Mouse (Mus musculus) neural tube, embryonic 11.5 days (tissue): Measurements from ENCODE around the gene Tmem186. TPM values are rescaled to one million over a fixed set of nuclear protein-coding genes. Genes with fewer than 3 reads are reported as not detected.

Experiments
- ATAC-seq: fragments of 200-750 bp; cut with Nextera tagmentation; 2 replicates; pipeline ENCODE4 v1.8.0; 2017; ENCODE audit warnings: moderate number of reproducible peaks, mild to moderate bottlenecking, moderate TSS enrichment, moderate library complexity; ENCODE audit not compliant: insufficient read depth, low FRiP score, low TSS enrichment
- DNase-seq: peaks from one replicate; pipeline ENCODE4 v3.0.0-alpha.2; 2015; ENCODE audit warnings: low spot score
- H3K27ac ChIP-seq: fragments of 300-500 bp; sonication (generic); 2 replicates; pipeline ENCODE4 v1.5.1; 2014; ENCODE audit warnings: low read depth, mild to moderate bottlenecking, low read length
- H3K27me3 ChIP-seq: fragments of 300-500 bp; sonication (generic); 2 replicates; pipeline ENCODE4 v1.6.1; 2014; ENCODE audit warnings: mild to moderate bottlenecking, low read length, mixed read lengths; ENCODE audit not compliant: control insufficient read depth, insufficient read depth
- H3K36me3 ChIP-seq: fragments of 300-500 bp; sonication (generic); 2 replicates; pipeline ENCODE4 v1.6.1; 2014; ENCODE audit warnings: mild to moderate bottlenecking, low read length, moderate library complexity, mixed read lengths; ENCODE audit not compliant: control insufficient read depth, insufficient read depth
- H3K4me1 ChIP-seq: fragments of 300-500 bp; sonication (generic); 2 replicates; pipeline ENCODE4 v1.6.1; 2014; ENCODE audit warnings: low read length, mixed read lengths; ENCODE audit not compliant: control insufficient read depth, insufficient read depth
- H3K4me2 ChIP-seq: fragments of 300-500 bp; sonication (generic); 2 replicates; pipeline ENCODE4 v1.6.1; 2014; ENCODE audit warnings: low read depth, mild to moderate bottlenecking, moderate library complexity
- H3K4me3 ChIP-seq: fragments of 300-500 bp; sonication (generic); 2 replicates; pipeline ENCODE4 v1.5.1; 2014; ENCODE audit warnings: low read depth, low read length
- H3K9ac ChIP-seq: fragments of 300-500 bp; sonication (generic); 2 replicates; pipeline ENCODE4 v1.6.1; 2014; ENCODE audit warnings: mild to moderate bottlenecking, low read length
- H3K9me3 ChIP-seq: fragments of 300-500 bp; sonication (generic); 2 replicates; pipeline ENCODE4 v1.6.1; 2016; ENCODE audit warnings: low read length; ENCODE audit not compliant: control insufficient read depth
- WGBS: fragments of 180-500 bp; shearing (Covaris S2); extraction: QIAGEN DNeasy Blood & Tissue Kit; methylation state at CpG from one replicate; pipeline ENCODE4 v1.1.7; 2014; 5-methylcytosine and 5-hydroxymethylcytosine counted together
- polyA plus RNA-seq: library from polyadenylated mRNA; unstranded; fragments of >200 nt; fragmentation: Nextera tagmentation; extraction: Ambion mirVana; gene quantifications from 2 replicates; pipeline ENCODE4 v1.2.1, GENCODE M21; 2014

Tmem186 gene
- 18.0 and 24.1 TPM in 2 replicates for polyA plus RNA-seq

- Histone ChIP-seq H3K4me2 (peak within 1 kb of the TSS; percentile 84), H3K4me1 (peaks cover 10% of the 10 kb centered on the region), H3K9me3 (no peaks in the 10 kb centered on the region), H3K27ac (peak within 1 kb of the TSS; percentile 63), H3K4me3 (peak within 1 kb of the TSS; percentile 66), H3K36me3 (peaks cover 2% of the 10 kb centered on the region; the same call in 1 of the 2 replicates), H3K27me3 (no peaks in the 10 kb centered on the region), H3K9ac (peak within 1 kb of the TSS; percentile 76)
- WGBS = under 1% methylated on average over 59 of the region's 59 CpGs
- DNase-seq (peak; percentile 87), ATAC-seq (peak; percentile 91)
Observed at GRCm38 (mm10) chr16:8637217-8638051, at the start of gene Tmem186, which contains the start of gene Pmm2. Tmem186 (minus strand) TSS chr16:8637712. Pmm2 (plus strand) TSS chr16:8637674.

DNA sequence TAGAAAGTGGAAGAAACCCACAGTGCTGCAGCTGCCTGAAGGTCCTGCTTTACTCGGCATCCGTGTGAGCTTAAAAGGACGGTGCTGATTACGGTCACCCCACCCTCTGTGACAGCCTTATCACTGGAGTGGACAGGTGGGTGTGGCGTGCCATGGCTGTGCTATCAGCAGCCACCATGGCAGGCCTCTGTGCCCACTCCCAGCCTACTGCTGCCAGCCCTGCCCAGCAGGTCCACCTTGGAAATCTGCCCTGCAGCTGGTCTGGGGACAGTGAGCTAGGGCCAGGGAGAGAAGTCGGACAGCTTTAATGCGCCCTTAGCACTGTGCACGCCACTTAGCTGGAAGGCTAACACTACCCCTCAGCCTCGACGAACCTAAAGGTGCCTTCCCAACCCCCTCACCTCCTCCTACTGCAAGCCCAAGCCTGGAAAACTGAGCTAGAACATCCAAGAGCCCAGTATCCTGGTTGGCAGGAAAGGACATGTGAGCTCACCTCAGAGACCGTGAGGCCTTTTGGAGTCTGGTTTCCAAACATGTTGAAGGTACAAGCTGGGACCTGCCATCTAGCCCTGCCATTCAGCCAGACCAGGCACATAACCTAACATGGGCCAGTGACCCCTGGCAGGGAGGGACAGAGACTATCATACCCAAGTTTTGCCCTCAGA, 49.5 kb upstream of the Tmem186 start:
- H3K27ac ChIP-seq = no peak overlapping the region

DNA sequence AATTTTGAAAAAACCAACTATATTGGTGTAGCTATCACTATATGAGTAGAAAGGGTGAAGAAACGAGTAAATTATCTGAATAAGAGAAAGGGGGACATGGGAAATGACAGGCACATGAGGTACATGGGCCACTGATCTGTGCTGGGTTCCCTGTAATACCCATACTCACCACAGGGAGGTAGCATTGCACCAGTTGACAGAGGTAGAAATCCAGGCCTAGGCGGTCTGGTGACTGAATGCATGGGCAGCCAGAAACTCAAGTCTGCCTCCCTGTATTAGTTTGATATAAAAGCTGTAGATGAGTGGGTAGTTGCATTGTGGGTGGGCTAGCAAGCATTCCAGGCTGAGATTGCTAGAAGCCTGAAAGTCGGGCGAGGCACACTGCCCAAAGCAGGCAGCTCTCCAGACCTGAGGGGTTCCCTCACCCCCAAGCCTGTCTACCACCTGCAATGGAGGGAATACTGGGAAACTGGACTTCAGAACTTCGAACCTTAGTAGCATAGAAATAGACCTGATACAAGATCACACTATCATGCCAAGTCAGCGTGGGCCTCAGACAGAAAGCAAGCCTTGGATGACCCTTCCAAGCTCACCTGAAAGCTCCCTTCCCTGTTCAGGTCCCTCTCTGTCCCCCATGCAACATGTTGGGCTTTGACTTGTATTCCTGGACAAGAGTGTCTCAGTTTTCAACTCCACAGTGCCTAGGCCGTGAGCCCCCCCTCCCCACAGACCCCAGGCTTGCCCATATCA, 48.8 kb upstream of the Tmem186 start:
- H3K9me3 ChIP-seq = no peaks in the 10 kb centered on the region
- no peak overlapping the region for H3K9ac ChIP-seq
- H3K27me3 ChIP-seq = no peaks in the 10 kb centered on the region
- H3K4me1 ChIP-seq = no peaks in the 10 kb centered on the region
- H3K4me3 ChIP-seq = no peak overlapping the region
- WGBS = 61% methylated on average over 7 of the region's 7 CpGs
- DNase-seq (peak; percentile 63), ATAC-seq (no peak; the same call in 1 of the 2 replicates)
- peaks cover 8% of the 10 kb centered on the region for H3K36me3 ChIP-seq
- H3K4me2 ChIP-seq = no peak overlapping the region
- no peak overlapping the region for H3K27ac ChIP-seq

More for the DNA sequence above, 49.5 kb upstream of the Tmem186 start:
- H3K4me2 ChIP-seq = no peak overlapping the region
- H3K36me3 ChIP-seq = peaks cover 11% of the 10 kb centered on the region
- no peaks in the 10 kb centered on the region for H3K27me3 ChIP-seq
- H3K9me3 ChIP-seq = no peaks in the 10 kb centered on the region
- no peak overlapping the region for H3K4me3 ChIP-seq
- no peak for ATAC-seq
- no peak overlapping the region for H3K9ac ChIP-seq
- DNase-seq = no peak
- 80% methylated on average over 11 of the region's 11 CpGs for WGBS
- H3K4me1 ChIP-seq = no peaks in the 10 kb centered on the region

GRCm38 (mm10) chr16:8685087-8685486, 47.6 kb upstream of the Tmem186 start:
- H3K4me2 ChIP-seq = no peak overlapping the region
- no peak overlapping the region for H3K4me3 ChIP-seq
- H3K9me3 ChIP-seq = no peaks in the 10 kb centered on the region
- no peak for ATAC-seq
- no peaks in the 10 kb centered on the region for H3K4me1 ChIP-seq
- DNase-seq = no peak
- 87% methylated on average over 4 of the region's 4 CpGs for WGBS
- H3K27me3 ChIP-seq = no peaks in the 10 kb centered on the region
- H3K36me3 ChIP-seq = peaks cover 6% of the 10 kb centered on the region
- H3K9ac ChIP-seq = no peak overlapping the region
- no peak overlapping the region for H3K27ac ChIP-seq

DNA sequence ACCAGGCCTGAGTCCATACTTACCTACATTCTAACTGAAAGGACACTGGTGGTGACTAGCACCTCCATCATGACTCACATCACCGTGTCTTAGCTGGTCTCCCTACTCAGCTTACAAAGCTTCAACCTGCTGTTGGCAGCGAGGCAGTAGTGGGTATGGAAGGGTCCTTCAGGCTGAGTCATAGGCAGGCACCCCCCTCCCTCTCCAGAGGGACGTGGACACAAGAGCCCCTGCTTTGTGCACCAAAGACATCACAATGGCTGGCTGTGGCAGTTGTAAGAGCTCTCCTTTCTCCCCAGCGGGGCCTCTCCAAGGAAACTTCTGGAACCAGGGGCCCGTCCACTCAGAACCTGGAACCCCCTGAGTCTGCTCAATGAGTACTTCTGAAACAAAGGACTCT, 43.0 kb upstream of the Tmem186 start, which contains the start of gene Gm5767:
Gene Gm5767 (plus strand): TSS at position 301 of the 400 bp plus-strand sequence.
- Histone ChIP-seq H3K9me3 (no peaks in the 10 kb centered on the region), H3K4me2 (no peak within 1 kb of the TSS), H3K4me3 (no peak within 1 kb of the TSS), H3K4me1 (no peaks in the 10 kb centered on the region), H3K27ac (no peak within 1 kb of the TSS), H3K9ac (no peak within 1 kb of the TSS), H3K36me3 (no peaks in the 10 kb centered on the region), H3K27me3 (no peaks in the 10 kb centered on the region)
- ATAC-seq (no peak), DNase-seq (no peak)
- WGBS = 83% methylated on average over 5 of the region's 5 CpGs

GRCm38 (mm10) chr16:8679780-8680179, 42.3 kb upstream of the Tmem186 start:
- H3K9ac ChIP-seq = no peak overlapping the region
- H3K36me3 ChIP-seq = no peaks in the 10 kb centered on the region
- no peak overlapping the region for H3K4me3 ChIP-seq
- WGBS = 88% methylated on average over 3 of the region's 3 CpGs
- H3K27ac ChIP-seq = no peak overlapping the region
- DNase-seq (no peak), ATAC-seq (no peak)
- no peaks in the 10 kb centered on the region for H3K27me3 ChIP-seq
- no peak overlapping the region for H3K4me2 ChIP-seq
- H3K9me3 ChIP-seq = no peaks in the 10 kb centered on the region
- no peaks in the 10 kb centered on the region for H3K4me1 ChIP-seq

GRCm38 (mm10) chr16:8678676-8679075, 41.2 kb upstream of the Tmem186 start:
- H3K27ac ChIP-seq = no peak overlapping the region
- H3K9me3 ChIP-seq = no peaks in the 10 kb centered on the region
- no peak overlapping the region for H3K9ac ChIP-seq
- no peak for ATAC-seq
- 85% methylated on average over 4 of the region's 4 CpGs for WGBS
- no peak for DNase-seq
- H3K36me3 ChIP-seq = no peaks in the 10 kb centered on the region
- no peaks in the 10 kb centered on the region for H3K4me1 ChIP-seq
- no peak overlapping the region for H3K4me3 ChIP-seq
- H3K4me2 ChIP-seq = no peak overlapping the region
- H3K27me3 ChIP-seq = no peaks in the 10 kb centered on the region

GRCm38 (mm10) chr16:8678035-8678434, 40.5 kb upstream of the Tmem186 start:
- Histone ChIP-seq H3K4me1 (no peaks in the 10 kb centered on the region), H3K4me2 (no peak overlapping the region), H3K4me3 (no peak overlapping the region), H3K27ac (no peak overlapping the region), H3K36me3 (no peaks in the 10 kb centered on the region), H3K9me3 (no peaks in the 10 kb centered on the region), H3K9ac (no peak overlapping the region), H3K27me3 (0 out of 2 replicates have a peak, but pooled peaks cover 2% of the 10 kb centered on the region)
- WGBS = 65% methylated on average over 5 of the region's 5 CpGs
- no peak for DNase-seq
- no peak for ATAC-seq
